Mouse (Mus musculus) thymus, postnatal 14 days (tissue): Measurements from ENCODE around the gene Xlr3a.
"Not testable (repeated sequence)": the region's sequence is repeated elsewhere in the genome, so short reads cannot be mapped to it uniquely, and the experiment has no call there.

Experiments
- DNase-seq: peaks from one replicate; pipeline ENCODE4 v3.0.0; 2021

The Xlr3a gene

DNA sequence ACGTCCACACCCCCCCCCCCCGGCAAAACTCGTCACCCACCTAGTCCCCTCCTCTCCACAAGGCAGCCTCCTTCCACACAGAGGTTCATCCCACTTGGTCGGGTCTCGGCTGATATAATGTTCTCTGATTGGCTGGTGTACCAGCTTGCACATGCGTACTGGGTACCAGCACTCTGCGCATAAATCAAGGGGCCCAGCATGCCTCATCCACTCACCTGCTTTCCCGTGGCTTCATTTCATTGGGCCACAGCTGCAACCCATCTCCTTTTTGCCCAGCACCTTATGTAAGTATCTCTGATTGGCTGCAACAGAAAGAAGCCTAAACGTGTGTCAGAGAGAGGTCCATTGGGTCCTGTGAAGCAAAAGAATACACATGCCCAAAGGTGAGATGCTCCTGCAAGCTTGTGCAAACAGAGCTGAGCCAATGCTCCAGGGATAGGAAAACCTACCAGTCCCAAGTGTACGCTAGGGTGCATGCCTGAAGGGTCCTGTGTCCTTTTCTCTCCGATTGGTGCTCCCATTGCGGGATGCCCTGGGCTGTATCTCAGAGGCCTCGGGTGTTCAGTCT, at the start of gene Xlr3a:
Gene Xlr3a, minus strand, starts transcription at position 155 of the 568 bp plus-strand sequence.
- peak; percentile 14 for DNase-seq

DNA sequence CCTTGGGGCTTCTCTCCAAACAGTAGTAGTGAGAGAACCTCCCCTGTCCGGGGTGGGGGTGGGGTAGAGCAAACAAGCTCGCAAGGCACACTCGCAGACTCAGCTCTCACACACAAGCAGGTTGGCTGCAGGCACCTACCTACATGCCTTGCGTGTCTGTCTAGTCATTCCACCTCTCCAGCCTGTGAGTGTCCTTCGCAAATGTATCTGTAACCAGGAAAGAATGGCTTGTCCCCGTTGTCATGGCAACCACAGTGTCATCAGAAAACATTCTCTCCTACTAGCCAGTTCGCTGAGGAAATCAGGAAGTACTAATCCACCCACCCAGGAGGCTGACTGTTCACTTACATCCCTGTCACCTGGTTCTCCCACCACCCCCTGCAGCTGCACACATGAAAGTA, 46.3 kb upstream of the Xlr3a start:
- DNase-seq: not testable (repeated sequence)

DNA sequence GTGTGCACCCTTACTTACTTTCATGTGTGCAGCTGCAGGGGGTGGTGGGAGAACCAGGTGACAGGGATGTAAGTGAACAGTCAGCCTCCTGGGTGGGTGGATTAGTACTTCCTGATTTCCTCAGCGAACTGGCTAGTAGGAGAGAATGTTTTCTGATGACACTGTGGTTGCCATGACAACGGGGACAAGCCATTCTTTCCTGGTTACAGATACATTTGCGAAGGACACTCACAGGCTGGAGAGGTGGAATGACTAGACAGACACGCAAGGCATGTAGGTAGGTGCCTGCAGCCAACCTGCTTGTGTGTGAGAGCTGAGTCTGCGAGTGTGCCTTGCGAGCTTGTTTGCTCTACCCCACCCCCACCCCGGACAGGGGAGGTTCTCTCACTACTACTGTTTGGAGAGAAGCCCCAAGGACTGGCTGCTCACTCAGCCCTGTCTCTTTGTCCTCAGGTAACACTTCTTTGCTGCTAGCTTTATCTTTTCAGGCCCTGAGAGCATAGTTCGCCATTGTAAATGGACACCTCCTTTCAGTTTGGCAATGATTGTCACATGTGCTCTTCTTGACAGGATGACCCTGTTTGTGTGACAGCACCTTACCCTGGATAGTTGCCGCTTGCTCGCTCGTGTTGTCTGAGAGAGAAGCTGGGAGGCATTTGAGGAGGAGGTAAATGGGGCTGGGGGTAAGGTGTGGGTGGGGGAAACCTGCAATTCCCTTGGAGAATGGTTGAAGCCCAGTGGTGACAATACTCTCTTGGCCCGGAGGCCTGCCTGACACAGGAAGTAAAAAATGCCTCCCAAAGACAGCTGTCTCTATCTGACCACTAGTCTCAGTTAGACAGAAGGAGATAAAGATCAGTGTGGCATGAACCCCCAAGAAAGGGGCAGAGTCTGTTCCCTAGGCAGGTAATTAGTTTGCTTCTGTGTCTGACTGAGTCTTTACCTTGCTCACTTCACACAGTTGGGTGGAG, 26.2 kb upstream of the Xlr3a start:
- DNase-seq: not testable (repeated sequence)

- DNase-seq: not testable (repeated sequence)
These were observed 19.9 kb upstream of the Xlr3a start, which contains the start of gene Gm14685 for GRCm38 (mm10) chrX:73116747-73117146. TSS of gene Gm14685 (plus strand) at chrX:73117047.

DNA sequence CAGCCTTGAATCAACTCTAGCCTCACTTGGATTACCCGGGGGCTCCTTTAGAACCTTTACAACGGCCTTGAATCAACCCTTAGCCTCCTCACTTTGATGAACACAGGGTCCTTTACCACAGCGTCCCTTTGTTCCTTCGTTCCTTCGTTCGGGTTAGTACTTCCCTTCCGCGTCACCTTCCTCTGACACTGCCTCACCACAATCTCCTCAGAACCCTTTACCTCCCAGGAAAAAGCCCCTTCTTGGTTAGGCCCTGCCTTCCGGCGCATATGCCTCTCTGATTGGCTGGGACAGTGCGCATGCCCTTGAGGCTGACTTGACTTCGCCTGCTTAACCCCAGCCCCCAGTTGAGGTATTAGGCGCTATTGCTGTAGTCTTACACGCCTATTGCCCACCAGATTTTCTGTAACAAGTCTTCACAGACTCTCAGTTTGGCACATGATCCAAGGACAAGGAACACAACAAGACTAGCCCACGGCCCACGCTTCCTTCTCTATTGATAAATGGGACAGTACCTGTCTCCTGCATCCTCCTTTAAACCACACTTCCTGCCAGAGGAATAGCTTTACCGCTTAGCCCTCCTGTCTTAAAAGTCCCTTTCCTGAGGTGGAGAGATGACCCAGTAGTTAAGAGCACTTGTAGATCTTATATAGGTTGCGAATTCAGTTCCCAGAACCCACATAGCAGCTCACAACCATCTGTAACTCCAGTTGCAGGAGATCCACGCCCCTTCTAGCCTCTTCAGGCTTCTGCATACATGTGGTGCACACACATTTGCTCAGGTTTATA, 14.4 kb downstream of the Xlr3a start, which contains the start of gene Xlr4a:
Gene Xlr4a, minus strand, starts transcription at position 212 of the 789 bp plus-strand sequence.
- peak; percentile 47 for DNase-seq

DNA sequence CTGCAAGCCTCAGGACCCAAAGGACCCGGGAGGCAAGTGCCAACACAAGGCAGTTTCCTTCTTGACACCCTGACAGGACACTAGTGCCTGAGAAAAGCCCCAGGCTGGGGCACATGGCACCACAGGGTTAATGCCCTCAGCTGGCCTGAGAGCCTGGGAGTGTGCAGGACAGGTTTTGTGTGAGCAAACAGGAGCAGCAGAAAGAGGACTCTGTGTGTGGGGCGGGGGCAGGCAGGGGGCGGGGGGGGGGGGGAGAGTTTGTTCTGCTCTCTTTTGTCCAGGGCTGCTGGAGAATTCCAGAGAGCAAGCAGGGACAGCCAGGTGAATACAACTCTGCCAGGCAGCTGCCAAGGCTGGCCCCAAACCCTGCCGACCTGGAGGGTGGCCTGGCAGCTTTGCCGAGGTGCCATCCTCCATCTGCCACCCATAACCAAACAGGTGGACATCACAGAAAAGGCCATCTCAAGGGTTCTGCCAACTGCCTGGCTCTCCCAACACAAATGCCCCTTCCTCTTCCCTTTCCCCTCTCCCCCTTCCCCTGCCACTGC, 30.1 kb downstream of the Xlr3a start:
- not testable (repeated sequence) for DNase-seq

- DNase-seq: no peak
These were observed 32.5 kb downstream of the Xlr3a start, which contains the start of gene Pnma3 for GRCm38 (mm10) chrX:73064415-73064793. TSS of gene Pnma3 (plus strand) at chrX:73064787.

GRCm38 (mm10) chrX:73063512-73064414, 33.1 kb downstream of the Xlr3a start:
- DNase-seq: no peak

DNA sequence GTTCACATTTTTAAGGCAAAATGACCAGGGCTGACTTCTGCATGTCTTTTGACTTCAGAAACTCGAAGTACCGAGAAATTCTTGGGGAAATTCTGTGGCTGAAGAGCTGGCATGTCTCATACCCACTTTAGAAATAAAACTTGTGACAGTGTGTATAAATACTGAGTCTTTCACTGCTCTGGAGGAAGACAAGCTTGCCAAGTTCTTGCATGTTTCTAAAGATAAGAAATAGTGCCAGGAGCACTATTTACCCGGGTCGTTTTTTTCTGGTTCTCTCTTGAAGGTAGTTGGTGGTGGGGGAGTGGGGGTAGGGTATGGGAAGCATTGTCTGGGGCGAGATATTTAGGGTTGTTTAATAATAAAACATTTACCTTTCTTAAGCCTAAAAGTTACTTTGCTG, 34.6 kb downstream of the Xlr3a start:
- no peak for DNase-seq

- no peak for DNase-seq
These were observed 35.4 kb downstream of the Xlr3a start for GRCm38 (mm10) chrX:73061528-73061927.

- peak; percentile 89 for DNase-seq
These were observed 42.9 kb downstream of the Xlr3a start for GRCm38 (mm10) chrX:73053860-73054563.

DNA sequence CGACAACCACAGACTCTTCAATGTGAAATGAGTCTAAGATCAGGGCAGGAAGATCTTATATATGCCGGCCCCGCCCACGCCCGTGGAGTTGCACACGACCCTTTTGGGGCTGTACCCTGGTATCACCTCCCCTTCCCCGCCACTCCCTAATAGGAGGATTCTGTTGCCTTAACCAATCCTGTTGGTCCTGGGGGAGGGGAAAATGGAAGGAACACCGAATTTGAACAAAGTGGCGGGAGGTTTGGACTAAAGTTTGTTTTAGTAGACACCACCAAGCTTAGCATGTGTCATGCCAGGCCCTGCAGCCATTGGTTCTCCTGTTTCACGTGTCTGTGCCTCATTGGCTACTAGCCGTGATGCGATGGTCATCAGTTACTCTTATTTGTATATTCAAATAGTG, 57.2 kb downstream of the Xlr3a start:
- no peak for DNase-seq

DNA sequence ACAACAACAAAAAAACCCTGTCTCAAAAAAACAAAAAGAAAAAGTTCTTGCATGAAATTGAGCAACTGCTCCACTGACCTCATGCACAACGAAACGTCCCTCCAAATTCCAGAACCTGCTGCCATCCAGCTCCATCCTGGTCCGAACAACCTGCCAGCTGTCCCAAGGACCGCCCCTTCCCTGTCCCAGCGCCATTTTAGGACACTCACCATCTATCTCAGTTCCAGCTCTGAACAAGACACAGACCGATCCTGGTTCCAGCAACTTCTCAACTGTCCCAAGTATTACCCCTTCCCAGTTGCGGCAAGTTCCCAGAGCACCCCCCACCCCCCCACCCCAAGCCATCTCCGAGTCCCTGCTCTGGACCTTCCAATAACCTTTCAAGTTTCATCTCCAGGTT, 58.1 kb downstream of the Xlr3a start:
- DNase-seq: no peak

GRCm38 (mm10) chrX:73037003-73037402, 59.9 kb downstream of the Xlr3a start, which contains the start of gene Pnma5:
TSS of gene Pnma5 (minus strand) at chrX:73037103.
- DNase-seq: no peak
